Mouse (Mus musculus) liver, adult 2 months (tissue): ENCODE measurements around the gene Tubgcp5.

Source experiments
- CTCF ChIP-seq: fragments of 200-500 bp; IDR thresholded peaks from 2 replicates; pipeline ENCODE4 v1.5.1; 2011; ENCODE audit warnings: low read depth, low read length, control low read depth
- POLR2A ChIP-seq: fragments of 200-500 bp; IDR thresholded peaks from 2 replicates; pipeline ENCODE4 v1.6.1; 2011; ENCODE audit warnings: low read length, control low read depth; ENCODE audit not compliant: insufficient read depth; ENCODE audit errors: extremely low read depth

- no peak for TF ChIP-seq CTCF
- no peak for TF ChIP-seq POLR2A
Observed at GRCm38 (mm10) chr7:55799981-55800380, 6.0 kb downstream of the Tubgcp5 start.
